Mouse (Mus musculus): ENCODE measurements at regions not wholly inside any gene's neighbourhood (a gene's known extent, or its start where the extent isn't known, plus 50 kb on each side); places are given as distances from the start of the nearest gene placed in this dataset.

DNA sequence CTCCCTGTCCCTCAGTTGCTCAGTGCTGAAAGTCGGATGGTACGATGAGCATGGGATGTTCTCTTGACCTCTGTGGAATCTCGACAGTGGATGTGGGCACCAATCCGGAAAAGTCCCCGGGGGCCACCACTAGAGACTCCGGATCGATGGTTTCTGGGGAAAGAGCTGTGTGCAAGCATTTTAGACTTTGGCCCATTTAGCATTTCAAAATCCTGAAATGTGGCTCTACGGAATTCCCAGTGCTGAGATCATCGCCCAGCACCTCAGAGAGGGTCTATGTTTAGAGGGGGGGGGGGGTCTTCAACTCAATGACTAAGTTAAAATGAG is 68.6 kb downstream of the Tomm20 start:
- no peaks in the 10 kb centered on the region for H3K9me3 ChIP-seq (ENCODE audit: low read length)
- no peak overlapping the region for H3K9ac ChIP-seq (replicated peaks; ENCODE audit: low read depth)
- no peaks in the 10 kb centered on the region for H3K27me3 ChIP-seq (replicated peaks; ENCODE audit: insufficient read depth, low read length)
- DNase-seq (ENCODE audit: low spot score) (no peak), ATAC-seq (no peak)
- H3K4me2 ChIP-seq (replicated peaks; ENCODE audit: low read depth, low read length) = no peak overlapping the region
- 65% methylated on average over 9 of the region's 9 CpGs for WGBS
- no peaks in the 10 kb centered on the region for H3K36me3 ChIP-seq (ENCODE audit: insufficient read depth, low read length)
- H3K4me1 ChIP-seq (ENCODE audit: insufficient read depth, low read depth, low read length) = no peaks in the 10 kb centered on the region
- TF ChIP-seq EP300 (IDR thresholded peaks at IDR 0.05) (no peak), CTCF (IDR thresholded peaks at IDR 0.05) (no peak)
- no peak overlapping the region for H3K4me3 ChIP-seq (ENCODE audit: low read depth, low read length)
- no peak overlapping the region for H3K27ac ChIP-seq (ENCODE audit: low read length)

DNA sequence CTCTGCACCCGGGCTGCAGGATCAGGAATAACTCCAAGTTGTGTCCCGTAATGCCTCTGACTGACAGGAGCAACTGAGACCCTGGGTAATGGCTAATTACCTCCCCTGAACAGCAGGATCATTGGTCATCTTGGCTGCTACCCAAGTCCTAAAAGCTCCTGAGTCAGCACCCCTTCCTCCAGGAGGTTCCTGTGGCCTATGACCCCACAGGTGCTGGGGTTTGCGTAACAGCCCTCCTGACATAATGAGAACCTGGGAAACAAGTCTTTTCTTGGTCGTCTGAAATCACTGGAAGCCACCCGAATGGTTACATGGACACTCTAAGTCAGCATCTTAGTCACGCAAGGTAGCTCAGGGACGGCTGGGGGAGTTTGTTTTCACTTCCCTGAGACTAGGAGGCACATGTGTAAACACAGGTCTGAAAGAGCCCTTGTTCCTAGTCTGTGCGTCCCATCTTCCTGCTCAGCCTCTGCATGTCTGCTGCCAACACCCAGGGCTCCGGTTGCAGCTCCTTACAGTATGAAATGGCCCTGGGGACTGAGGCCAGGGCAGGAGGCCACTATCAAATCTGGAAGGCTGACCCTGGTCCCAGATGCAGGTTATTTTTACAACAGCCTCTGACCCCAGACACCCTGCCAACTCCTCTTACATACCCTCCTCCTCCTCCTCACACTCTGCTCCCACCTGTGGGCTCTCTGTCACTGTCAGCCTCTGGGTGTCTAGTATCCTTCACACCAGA is 69.2 kb downstream of the Tomm20 start:
- Histone ChIP-seq H3K27ac (ENCODE audit: low read length) (peak overlapping the region; percentile 9; the same call in 1 of the 2 replicates), H3K36me3 (ENCODE audit: insufficient read depth, low read length) (no peaks in the 10 kb centered on the region), H3K4me1 (ENCODE audit: insufficient read depth, low read depth, low read length) (no peaks in the 10 kb centered on the region), H3K9ac (replicated peaks; ENCODE audit: low read depth) (no peak overlapping the region), H3K4me2 (replicated peaks; ENCODE audit: low read depth, low read length) (no peak overlapping the region), H3K27me3 (replicated peaks; ENCODE audit: insufficient read depth, low read length) (no peaks in the 10 kb centered on the region), H3K9me3 (ENCODE audit: low read length) (no peaks in the 10 kb centered on the region), H3K4me3 (ENCODE audit: low read depth, low read length) (no peak overlapping the region)
- WGBS = 34% methylated on average over 9 of the region's 9 CpGs
- peak; percentile 49; the same call in 1 of the 2 replicates for ATAC-seq
- peak; percentile 41 for DNase-seq (ENCODE audit: low spot score)
- TF ChIP-seq EP300 (IDR thresholded peaks at IDR 0.05) = no peak
- TF ChIP-seq CTCF (IDR thresholded peaks at IDR 0.05) = no peak

DNA sequence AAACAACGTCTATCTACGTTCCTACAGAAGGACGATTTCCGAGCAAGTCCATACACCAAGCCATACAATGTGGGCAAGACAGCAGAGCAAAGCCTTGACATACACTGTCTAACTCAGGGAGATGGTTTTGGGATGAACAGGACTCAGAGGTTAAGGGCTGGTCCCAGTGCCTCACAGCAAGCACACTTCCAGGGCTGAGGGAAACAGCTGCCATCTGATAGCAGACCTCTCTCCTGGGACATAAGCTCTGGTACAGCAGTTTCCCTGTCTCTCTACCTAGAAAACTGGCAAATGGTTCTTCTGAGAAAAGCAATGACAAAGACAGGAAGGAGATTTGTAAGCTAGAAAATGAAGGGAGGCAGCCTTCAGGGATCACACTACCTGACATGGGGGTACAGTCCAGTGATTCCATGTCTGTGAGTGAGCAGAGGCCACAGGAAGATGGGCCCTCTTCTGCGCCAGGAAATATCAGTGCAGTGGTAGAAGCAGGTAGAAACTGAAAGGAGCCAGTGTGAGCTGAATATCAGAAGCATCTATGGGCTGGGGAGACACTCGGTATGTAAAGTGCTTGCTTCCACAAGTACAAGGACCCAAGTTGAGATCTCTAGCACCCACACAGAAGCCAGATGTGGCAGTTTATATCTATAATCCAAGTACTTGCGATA is 70.0 kb downstream of the Tomm20 start:
- ATAC-seq = peak; percentile 38
- H3K27ac ChIP-seq (ENCODE audit: low read length) = 0 out of 2 replicates have a peak overlapping the region, but pooled peaks have one; percentile 16

DNA sequence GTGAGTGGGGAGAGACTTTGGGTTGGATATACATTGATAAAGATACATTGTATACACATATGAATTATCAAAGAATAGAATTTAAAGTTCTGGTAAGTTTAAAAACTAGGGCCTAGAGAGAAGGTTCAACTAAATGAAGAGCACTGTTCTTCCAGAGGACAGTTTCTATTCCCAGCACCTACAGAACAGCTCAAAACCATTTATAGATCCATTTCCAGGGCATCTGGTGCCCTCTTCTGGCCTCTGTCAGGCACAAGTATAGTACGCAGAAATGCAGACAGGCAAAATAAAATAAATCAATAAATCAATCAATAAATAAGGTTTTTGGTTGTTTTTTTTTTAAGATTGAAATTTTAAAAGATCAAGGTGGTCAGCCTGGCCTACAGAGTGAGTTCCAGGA is 70.8 kb downstream of the Tomm20 start:
- TF ChIP-seq EP300 (IDR thresholded peaks at IDR 0.05) (no peak), CTCF (IDR thresholded peaks at IDR 0.05) (peak; percentile 41)
- no peak for ATAC-seq
- H3K9me3 ChIP-seq (ENCODE audit: low read length) = no peaks in the 10 kb centered on the region
- no peak overlapping the region for H3K4me3 ChIP-seq (ENCODE audit: low read depth, low read length)
- DNase-seq (ENCODE audit: low spot score) = no peak
- no peaks in the 10 kb centered on the region for H3K4me1 ChIP-seq (ENCODE audit: insufficient read depth, low read depth, low read length)
- no peak overlapping the region for H3K9ac ChIP-seq (replicated peaks; ENCODE audit: low read depth)
- H3K4me2 ChIP-seq (replicated peaks; ENCODE audit: low read depth, low read length) = no peak overlapping the region
- no peak overlapping the region for H3K27ac ChIP-seq (ENCODE audit: low read length)
- H3K36me3 ChIP-seq (ENCODE audit: insufficient read depth, low read length) = no peaks in the 10 kb centered on the region
- no peaks in the 10 kb centered on the region for H3K27me3 ChIP-seq (replicated peaks; ENCODE audit: insufficient read depth, low read length)
- 97% methylated on average over 1 of the region's 1 CpGs for WGBS

More for the DNA sequence above, 70.0 kb downstream of the Tomm20 start:
- Histone ChIP-seq H3K36me3 (ENCODE audit: insufficient read depth, low read length) (no peaks in the 10 kb centered on the region), H3K4me2 (replicated peaks; ENCODE audit: low read depth, low read length) (no peak overlapping the region), H3K27me3 (replicated peaks; ENCODE audit: insufficient read depth, low read length) (no peaks in the 10 kb centered on the region), H3K9me3 (ENCODE audit: low read length) (no peaks in the 10 kb centered on the region), H3K9ac (replicated peaks; ENCODE audit: low read depth) (no peak overlapping the region), H3K4me1 (ENCODE audit: insufficient read depth, low read depth, low read length) (no peaks in the 10 kb centered on the region), H3K4me3 (ENCODE audit: low read depth, low read length) (no peak overlapping the region)
- no peak for TF ChIP-seq CTCF (IDR thresholded peaks at IDR 0.05)
- TF ChIP-seq EP300 (IDR thresholded peaks at IDR 0.05) = no peak
- WGBS = 58% methylated on average over 7 of the region's 7 CpGs
- DNase-seq (ENCODE audit: low spot score) = no peak

DNA sequence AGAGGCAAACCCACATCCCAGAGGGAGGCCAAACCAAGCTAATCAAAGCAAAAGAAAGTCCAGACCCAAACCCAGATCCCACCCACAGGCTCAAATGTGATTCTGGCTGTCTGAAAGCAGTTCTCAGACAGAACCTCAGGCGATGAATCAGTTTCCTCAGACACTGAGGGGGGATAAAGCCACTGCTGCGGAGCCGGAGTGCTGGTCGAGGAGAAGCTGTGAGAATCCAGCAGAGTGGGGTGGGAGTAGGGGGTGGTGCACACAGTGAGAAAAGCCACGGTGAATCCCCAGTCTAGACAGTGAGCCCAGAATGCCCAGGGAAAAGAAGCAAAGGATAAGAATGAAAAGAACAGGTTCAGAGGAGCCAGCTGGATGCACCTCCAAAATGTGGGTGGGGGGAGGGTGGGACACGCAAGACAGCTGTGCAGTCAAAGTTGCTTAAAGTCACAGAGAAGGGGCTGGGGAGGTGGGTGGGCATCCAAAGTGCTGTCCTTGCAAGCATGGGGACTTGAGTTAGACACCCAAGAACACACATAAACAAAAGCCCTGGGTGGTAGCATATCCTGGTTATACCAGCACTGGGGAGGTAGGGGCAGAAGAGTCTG is 71.4 kb downstream of the Tomm20 start:
- TF ChIP-seq EP300 (IDR thresholded peaks at IDR 0.05) (no peak), CTCF (IDR thresholded peaks at IDR 0.05) (no peak)
- H3K9me3 ChIP-seq (ENCODE audit: low read length) = no peaks in the 10 kb centered on the region
- H3K4me3 ChIP-seq (ENCODE audit: low read depth, low read length) = no peak overlapping the region
- WGBS = 78% methylated on average over 6 of the region's 6 CpGs
- ATAC-seq = no peak
- no peak overlapping the region for H3K4me2 ChIP-seq (replicated peaks; ENCODE audit: low read depth, low read length)
- no peak overlapping the region for H3K27ac ChIP-seq (ENCODE audit: low read length)
- H3K4me1 ChIP-seq (ENCODE audit: insufficient read depth, low read depth, low read length) = no peaks in the 10 kb centered on the region
- H3K36me3 ChIP-seq (ENCODE audit: insufficient read depth, low read length) = no peaks in the 10 kb centered on the region
- DNase-seq (ENCODE audit: low spot score) = no peak
- H3K9ac ChIP-seq (replicated peaks; ENCODE audit: low read depth) = no peak overlapping the region
- no peaks in the 10 kb centered on the region for H3K27me3 ChIP-seq (replicated peaks; ENCODE audit: insufficient read depth, low read length)

DNA sequence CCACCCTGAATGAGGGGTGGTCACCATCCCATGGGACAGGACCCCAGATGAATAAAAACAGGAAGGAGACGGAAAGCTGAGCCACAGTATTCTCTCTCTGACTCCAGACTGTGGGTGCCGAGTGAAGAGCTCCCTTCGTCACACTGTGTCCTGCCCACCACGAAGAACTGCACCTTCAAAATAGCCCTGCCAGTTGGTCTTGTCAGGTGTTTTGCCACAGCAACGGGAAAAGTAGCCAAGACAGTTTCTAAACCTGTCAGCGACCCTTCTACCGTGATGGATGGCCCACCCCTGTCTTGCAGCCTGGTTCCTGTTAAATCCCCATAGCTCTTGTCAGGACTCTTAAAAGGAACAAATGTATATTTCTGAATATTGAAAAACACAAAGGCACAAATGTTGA is 72.3 kb downstream of the Tomm20 start:
- Histone ChIP-seq H3K4me1 (ENCODE audit: insufficient read depth, low read depth, low read length) (no peaks in the 10 kb centered on the region), H3K27ac (ENCODE audit: low read length) (no peak overlapping the region), H3K4me3 (ENCODE audit: low read depth, low read length) (no peak overlapping the region), H3K9ac (replicated peaks; ENCODE audit: low read depth) (no peak overlapping the region), H3K27me3 (replicated peaks; ENCODE audit: insufficient read depth, low read length) (no peaks in the 10 kb centered on the region), H3K9me3 (ENCODE audit: low read length) (no peaks in the 10 kb centered on the region), H3K4me2 (replicated peaks; ENCODE audit: low read depth, low read length) (no peak overlapping the region), H3K36me3 (ENCODE audit: insufficient read depth, low read length) (no peaks in the 10 kb centered on the region)
- 63% methylated on average over 7 of the region's 7 CpGs for WGBS
- ATAC-seq (no peak), DNase-seq (ENCODE audit: low spot score) (no peak)
- TF ChIP-seq EP300 (IDR thresholded peaks at IDR 0.05) = no peak
- TF ChIP-seq CTCF (IDR thresholded peaks at IDR 0.05) = no peak
